Mouse (Mus musculus): ENCODE results near the gene Rab25.
"Not testable (repeated sequence)": the region's sequence is repeated elsewhere in the genome, so short reads cannot be mapped to it uniquely, and the experiment has no call there.

Gene Rab25

DNA sequence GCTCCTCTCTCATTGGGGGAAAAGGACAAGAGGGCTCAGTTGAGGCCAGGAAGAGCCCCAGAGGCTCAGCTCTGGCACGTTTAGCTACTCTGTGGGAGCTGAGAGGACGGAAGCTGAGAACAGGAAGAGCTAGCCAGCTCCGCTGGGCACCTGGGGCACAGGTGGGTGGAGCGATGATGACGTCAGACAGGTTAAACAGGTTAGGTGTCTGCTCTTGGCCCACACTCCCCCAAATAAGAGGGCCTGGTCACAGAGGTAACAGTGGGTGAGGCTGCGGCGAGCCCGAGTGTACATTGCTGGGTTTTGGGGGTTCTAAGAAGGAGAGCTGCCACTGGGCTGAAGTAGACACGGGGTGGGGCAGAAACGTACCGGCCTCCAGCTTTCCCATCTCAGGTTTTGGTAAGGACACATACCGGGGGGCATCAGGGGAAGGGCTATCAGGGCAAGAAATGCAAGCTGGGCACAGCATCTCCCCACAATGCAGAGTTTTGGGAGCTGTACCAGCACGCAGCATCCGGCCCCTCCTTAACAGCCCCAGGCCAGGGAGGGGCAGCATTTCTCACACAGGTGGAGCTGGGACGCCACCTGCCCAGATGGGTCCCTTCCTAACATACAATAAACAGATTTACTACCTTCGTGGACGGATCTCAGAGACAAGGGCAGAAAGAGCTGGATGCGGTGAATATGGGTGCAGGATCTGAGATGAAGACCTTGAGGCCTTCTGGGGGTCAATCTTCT is at the start of gene Rab25:
Rab25 (minus strand) TSS at position 121 of the 738 bp plus-strand sequence.
- DNase-seq (ENCODE audit: low spot score in 2 of 2), result no peak

DNA sequence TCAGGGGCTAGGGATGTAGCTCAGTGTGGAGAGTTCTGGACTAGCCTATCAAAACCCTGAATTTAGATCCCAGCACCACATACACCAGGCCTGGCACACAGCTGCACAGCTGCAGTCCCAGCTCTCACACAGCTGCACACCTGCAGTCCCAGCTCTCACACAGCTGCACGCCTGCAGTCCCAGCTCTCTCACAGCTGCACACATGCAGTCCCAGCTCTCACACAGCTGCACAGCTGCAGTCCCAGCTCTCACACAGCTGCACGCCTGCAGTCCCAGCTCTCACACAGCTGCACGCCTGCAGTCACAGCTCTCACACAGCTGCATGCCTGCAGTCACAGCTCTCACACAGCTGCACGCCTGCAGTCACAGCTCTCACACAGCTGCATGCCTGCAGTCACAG is 48.4 kb upstream of the Rab25 start:
- not testable (repeated sequence) for DNase-seq (ENCODE audit: low spot score in 2 of 2)

DNA sequence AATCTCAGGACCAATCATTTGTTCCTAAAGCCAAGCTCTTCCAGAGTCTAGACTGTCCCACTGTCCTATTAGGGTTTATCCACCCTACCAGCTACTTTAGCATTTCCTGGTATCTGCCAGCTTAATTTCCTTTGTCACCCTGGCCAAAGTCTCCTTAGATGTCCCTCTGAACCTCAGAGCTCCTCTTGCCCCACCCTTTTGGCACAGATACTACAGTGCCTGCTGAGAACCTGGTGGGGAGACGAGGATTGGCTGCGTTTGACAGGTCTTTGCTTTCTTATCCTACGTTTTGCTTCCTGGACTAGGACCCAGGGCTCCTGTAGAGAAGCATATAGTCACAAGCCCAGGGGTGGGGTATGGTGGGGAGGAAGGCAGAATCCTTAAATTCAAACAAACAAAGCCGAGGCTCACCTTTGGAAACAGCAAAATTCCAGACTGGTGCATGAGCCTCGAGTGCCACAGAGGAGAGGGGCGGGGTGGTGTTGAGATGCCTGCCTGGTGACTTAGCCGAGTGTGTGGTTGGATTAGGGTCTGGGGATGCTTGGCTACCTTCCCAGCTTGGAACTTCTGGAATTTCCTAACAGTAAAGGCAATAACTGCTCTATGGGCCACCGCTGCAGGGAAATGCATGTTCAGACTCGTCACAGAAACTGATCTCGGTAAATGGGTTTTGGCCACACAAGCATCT is 45.9 kb upstream of the Rab25 start:
- no peak for DNase-seq (ENCODE audit: low spot score in 2 of 2)

DNA sequence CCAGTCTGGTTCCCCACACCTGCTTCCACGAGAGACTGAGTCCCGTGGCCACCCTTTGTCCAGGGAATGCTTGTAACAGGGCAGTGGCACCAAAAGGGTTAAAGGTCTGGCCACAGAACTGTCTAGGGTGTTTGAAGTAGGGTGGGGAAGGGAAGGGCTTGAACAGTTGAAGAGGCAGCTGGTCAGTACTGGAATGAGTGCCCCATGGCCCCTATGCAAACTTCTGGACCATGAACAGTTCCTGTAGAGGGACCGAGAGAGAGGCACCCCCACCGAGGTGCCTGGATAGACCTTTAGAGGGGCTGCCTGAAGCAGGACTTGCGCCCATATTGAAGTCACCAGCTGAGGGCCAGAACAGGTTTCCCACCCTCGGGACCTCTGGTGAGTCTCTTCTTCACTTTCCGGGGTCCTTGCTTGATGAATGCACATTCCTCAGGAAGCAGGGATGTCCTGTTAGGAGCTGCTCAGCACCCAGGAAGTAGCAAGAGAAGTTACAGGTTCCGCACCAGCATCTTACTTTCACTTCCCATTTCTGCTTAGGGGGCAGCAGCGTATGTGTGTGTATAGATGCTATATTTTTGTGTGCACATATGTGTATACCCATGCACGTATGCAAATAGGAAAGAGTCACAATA is 45.0 kb upstream of the Rab25 start:
- no peak for DNase-seq (ENCODE audit: low spot score in 2 of 2)

DNA sequence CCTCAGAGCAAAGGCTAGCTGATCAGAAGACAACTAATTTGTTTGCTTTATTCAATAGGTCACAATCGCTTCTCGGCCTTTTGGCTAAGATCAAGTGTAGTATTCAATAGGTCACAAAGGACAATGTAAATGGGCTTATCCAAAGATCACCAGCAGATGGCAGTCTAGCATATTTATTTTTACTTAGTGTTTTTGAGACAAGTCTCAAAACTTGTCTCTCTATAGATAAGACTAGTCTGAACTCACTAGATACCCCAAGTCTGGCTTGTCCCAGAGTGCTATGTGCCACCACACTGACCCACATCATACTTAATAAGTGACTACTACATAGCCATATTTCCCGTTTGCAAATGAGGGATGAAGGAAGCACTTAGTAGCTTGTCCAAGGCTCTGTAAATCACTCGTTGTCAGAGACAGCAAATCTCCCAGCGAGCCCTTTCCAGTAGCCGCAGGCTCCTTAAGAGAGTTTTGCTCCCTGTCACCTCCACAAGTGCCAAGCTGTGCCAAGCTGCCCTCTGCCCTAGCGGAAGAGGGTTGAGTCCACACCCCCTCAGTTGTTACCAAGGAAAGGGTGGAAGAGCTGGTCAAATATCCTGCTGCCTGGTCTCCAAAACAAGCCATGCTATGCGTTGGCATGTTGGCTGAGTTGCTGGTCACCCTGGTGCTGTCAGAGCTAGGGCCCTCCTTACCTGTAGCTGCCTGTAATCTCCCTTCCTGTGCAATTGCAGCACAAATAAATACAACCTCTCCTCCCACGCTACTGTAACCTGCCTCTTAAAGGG is 44.0 kb upstream of the Rab25 start:
- DNase-seq (ENCODE audit: low spot score in 2 of 2), result peak in 1 of 2 experiments; percentile 12

DNA sequence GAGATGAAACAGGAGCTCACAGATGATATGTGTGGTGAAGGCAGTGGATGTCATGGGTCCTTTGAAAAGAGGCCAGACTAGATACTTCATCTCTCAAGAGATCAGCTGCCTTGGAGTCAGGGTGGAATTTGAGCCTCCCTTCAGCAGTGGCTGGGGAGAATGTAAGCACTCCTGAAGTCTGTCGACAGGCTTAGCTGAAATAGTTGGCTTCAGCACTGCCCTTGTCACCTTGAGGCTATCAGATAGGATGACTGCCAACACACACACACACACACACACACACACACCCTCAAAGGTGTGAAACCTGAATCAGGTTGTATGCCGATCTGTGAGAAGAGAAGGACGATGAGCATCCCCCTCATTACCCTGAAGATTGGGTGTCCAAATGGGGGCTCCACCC is 42.9 kb upstream of the Rab25 start:
- DNase-seq (ENCODE audit: low spot score in 2 of 2), result no peak

DNA sequence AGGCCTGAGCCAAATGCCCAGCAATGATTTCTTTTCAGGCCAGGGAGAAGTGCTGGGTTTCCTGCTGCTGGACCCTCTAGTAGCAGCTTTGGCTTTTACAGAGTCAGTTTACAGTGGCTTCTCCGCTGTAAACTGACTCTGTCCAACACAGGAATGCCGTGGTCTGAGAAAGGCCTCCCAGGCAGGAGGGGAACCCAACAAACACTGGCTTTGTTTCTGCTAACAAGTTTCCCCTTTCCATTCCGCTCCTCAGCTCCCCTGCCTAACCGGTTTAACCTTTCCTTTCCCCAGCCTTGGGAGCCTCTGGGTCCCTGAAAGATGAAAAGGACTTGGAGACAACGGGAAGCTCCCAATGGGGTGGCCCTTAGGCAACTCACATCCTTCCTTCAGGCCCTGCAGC is 42.1 kb upstream of the Rab25 start:
- DNase-seq (ENCODE audit: low spot score in 2 of 2), result no peak

DNA sequence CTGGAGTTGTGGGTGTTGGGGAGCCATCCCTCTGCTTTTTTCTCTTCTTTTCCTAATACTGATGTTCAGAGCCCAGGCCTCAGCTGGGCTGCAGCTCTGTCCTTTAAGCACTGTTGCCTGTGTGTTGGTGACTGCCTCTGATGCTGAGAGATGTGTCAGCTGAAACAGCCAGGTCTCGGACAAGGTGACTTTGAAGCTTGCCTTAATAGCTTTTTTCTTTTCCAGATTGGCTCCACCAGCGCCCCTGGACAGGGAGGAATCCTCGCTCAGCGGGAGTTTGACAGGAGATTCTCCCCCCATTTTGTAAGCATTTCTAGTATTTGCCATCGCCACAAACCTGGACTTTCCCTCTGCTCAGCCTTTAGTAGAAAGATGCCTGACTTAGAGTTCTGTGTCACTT is 38.5 kb upstream of the Rab25 start:
- DNase-seq (ENCODE audit: low spot score in 2 of 2), result no peak

DNA sequence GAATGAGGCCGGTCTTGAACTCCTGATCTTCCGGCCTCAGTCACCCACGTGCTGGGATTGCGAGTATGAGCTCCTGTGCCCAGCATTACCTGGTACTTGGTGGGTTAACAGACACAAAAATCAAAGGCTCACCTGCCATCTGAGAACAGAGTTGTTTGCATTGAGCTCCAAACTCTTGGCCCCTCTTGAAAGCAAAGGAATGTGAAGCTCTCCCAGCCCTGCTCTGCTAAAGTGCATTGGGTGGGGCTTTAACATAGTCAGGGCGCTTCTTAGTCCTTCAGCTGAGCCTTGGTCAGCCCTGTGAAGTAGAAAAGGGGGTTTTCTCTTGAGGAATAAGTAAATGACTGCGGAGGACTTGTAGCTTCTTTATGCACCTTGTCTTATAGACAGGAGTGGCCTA is 37.7 kb upstream of the Rab25 start:
- no peak for DNase-seq (ENCODE audit: low spot score in 2 of 2)

DNA sequence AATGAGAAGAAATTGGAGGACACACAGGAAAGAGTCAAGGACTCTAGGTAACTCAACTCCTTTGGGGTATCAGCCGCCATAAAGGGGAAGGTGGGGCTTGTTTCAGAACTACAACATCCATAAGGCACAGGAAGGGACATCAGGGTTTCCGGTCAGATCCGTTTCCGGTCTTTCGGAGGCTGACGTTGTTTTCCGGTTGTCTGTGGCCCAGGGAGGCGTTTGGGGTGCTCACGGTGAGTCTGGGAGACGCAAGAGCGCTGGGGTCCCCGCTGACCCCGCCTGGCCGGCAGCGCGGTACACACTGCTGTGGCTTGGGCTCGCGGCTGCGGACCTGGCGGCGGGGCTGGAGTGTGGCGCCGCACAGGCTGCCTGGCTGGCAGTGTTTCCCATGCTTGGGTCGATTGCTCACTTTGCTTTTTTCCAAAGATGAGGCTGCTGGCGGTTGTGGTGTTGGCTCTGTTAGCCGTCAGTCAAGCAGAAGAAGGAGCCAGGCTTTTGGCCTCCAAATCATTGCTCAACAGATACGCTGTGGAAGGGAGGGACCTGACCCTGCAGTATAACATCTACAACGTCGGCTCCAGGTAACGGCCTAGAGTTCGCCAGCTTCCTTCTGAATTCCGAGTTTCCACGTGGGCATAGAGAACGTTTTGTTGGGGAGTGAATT is 31.5 kb upstream of the Rab25 start:
- peak; percentile 51 to 64 for DNase-seq (ENCODE audit: low spot score in 2 of 2)

DNA sequence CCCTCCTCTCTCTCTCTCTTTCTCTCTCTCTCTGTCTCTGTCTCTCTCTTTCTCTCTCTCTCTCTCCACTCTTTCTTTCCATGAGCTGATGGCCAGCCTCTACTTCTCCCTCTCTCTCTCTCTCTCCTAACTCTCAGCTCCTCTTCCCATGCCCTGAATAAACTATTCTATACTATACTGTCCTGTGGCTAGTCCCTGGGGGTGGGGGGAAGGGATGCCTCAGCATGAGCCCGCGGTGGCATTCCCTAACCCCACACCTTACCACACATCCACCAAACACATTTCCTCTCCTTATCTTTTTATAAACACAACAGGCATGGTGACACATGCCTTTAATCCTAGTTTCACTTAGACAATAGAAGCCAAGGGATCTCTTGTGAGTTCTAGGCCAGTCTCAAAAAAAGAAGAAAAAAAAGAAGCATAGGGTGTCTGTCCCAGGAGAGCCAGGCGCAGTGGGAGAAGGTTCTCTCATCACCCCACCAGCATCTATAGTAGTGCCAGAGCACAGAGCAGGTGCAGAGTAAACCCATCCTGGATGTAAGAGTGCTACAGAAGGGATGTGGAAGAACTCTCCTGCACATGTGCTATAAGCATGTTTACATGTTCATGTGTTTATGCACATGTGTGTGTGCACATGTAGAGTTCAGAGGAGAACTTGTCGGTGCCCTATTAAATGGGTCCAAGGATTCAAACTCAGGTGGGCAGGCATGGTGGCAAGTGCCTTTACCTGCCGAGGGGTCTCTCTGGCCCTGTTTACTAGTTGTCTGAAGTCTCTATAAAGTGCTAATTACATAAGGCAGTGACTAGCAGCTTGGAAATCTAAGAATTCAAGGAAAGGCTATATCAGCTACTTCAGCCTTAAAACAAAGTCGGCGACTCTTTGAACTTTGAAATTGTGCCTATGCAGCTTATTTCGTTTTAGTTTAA is 30.7 kb upstream of the Rab25 start:
- no peak for DNase-seq (ENCODE audit: low spot score in 2 of 2)

DNA sequence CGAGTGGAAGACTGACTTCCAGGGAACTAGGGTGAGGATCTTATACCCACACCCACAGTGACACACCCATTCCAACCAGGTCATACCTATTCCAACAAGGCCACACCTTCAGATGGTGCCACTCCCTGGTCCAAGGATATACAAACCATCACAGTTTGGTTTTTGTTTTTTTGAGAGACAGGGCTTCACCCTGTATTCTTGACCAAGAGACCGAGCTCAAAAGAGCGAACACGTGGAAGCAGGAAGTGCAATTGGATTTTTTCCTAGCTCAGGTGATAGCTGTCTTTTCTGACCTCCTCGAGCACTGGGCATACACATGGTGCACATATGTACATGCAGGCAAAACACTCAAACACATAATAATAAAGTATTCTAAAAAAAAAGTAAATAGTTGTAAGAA is 29.7 kb upstream of the Rab25 start:
- not testable (repeated sequence) for DNase-seq (ENCODE audit: low spot score in 2 of 2)

DNA sequence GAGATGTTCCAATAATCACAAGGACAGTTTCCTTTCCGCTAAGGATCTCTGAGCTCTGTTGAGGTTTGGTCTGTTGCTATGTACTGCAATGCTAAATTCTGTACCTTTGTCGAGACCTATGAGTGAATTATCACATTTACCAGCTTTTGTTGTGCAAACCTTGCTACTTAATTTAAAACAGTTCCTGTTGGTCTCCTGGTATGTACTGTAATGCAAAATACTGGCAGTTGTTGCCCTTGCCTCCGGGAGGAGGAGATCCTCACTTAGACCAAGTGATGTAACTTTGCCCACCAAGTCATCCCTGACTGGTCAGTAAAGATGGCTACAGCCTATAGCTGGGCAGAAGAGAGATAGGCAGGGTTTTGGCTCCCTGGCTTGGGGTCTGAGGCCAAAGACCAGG is 27.4 kb upstream of the Rab25 start, which contains the start of gene Ssr2:
Ssr2 (plus strand) TSS at position 337 of the 400 bp plus-strand sequence.
- DNase-seq (ENCODE audit: low spot score in 2 of 2), result no peak

DNA sequence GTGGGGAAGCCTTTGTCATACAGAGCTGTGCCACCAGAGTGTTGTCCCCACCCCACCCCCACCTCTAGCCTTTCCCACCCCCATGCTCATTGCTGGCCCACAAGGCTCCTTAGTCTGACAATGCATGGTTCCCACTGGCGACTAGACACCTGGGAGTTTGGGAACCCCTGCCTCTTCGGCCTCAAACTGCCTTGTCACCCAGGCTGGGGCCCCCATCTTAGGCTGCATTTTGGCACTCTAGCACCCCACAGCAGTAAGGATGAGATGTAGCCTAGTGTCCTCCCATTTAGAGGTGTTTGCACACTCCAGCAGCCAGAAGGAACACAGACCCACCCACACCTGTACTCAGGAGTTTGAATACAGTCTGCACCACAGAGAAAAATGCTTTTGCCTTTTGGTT is 25.7 kb upstream of the Rab25 start:
- no peak for DNase-seq (ENCODE audit: low spot score in 2 of 2)

DNA sequence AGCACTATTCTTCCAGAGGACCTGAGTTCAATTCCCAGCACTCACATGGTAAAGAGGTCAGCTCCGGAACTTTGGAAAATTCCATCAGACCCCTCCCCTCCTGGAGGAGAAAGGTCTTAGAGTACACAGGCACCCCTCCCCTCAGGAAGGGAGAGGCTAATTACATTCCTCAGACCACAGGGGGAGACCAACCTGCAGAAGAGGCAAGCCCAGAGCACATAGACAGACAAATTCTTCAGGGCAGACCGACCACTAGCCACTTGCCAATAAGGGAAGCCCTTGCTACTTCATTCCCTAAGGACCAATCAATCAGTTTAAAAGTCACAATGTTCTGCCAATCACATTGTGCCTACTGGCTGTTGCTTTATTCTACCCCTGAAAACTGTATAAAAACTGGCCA is 24.7 kb upstream of the Rab25 start:
- no peak for DNase-seq (ENCODE audit: low spot score in 2 of 2)

DNA sequence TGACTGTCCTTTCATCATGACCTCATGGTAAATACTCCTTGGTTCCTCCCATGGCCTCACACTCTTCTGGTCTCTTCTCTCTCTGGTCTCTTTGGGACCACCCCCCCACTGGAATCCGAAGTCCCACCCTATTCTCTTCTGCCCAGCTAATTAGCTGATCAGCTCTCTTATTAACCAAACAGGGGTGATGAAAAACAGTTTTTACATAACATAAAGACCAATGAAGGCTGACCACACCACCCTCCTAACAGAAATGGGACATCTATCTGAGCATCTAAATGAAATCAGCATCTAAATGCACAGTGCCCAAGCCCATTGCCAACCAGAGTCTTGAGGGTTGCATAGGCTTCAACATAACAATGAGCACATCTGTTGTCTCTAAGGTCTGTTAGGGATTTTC is 23.8 kb upstream of the Rab25 start:
- no peak for DNase-seq (ENCODE audit: low spot score in 2 of 2)

DNA sequence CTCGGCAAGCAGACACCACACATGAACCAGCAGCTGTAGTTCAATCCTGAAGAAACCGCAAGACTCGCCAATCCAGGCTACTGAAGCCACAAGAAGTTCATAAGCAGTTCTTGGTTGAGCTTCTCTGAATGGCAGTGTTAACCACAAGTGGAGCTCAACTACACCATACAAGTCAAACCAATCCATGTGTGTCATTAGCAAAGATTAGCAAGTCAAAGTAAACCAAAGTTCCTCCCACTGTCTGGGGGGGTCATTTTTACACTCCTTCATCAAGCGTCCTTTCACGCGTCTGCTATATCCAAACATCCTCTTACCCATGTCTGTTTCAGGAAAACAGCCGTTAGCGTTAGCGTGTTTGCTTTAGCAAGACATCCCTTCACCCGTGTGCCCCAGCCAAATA is 22.2 kb upstream of the Rab25 start:
- no peak for DNase-seq (ENCODE audit: low spot score in 2 of 2)

DNA sequence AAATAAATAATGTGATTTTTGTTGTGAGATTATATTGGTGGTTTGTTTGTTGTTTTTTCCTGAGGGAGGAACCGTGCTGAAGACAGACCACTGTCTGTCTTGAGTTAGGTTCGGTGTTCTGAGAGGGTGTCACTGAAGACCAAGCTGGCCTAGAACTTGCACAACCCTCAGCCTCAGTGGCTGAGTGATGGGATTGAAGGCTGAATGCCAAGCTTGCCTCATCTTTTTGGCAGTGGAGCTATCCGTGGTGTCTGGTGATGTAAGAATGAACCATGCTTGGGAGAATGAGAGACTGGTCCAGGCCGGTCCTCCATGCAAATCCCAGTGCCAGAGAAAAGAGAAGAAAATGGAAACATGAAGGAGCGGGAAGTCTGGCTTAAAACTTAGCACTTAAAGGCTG is 21.6 kb upstream of the Rab25 start:
- DNase-seq (ENCODE audit: low spot score in 2 of 2), result no peak

DNA sequence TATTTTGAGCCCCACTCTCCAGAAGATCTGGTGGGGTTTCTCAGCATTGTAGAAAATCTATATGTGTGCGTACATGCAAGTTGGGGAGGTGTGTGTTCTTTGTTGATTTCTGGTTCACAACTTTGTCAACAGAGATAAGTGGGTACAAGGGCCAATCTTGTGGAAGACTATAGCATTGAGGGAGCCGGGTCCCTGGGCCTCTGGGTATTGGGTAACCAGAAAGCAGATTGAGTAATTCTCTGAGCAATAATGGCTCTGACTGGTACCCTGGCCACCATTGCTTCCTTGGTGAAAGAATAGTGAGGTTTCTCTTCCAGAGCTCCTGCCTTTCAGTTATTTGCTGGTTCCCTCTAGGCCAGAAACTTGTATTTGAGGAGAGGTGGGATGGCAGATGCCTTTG is 21.0 kb upstream of the Rab25 start:
- no peak for DNase-seq (ENCODE audit: low spot score in 2 of 2)

DNA sequence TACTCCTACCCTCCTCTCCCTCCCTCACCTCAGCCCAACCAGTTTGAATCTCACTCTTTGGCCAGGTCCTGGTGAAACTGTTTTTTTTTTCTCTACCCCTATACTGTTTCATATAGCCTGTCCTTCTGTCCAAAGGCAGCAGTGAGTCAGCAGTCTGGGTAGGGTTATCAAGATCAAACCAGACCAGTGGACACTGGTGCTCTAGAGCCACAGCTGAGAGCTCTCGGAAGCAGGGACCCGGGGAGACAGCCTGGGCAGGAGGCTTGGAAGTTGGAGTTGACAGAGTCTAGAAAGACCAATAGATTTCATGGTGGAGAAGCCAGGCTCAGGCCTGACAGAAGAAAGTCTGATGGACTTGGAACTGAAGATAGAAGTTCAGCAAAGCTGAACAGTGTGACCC is 20.5 kb upstream of the Rab25 start:
- no peak for DNase-seq (ENCODE audit: low spot score in 2 of 2)

DNA sequence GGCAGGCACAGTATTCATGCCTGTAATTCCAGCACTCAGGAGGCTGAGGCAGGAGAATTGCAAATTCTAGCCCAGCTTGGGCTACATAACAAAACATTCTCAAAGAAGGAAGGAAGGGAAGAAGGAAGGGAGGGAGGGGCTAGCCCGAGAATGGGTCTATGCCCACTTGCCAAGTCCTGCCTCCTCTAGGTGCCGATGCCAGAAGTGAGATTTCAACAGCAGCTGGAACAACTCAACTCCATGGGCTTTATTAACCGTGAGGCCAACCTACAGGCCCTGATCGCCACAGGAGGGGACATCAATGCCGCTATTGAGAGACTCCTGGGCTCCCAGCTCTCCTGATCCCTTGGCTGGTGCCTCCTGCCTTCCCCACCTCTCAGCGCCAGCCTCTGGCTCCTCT is 19.8 kb upstream of the Rab25 start:
- DNase-seq (ENCODE audit: low spot score in 2 of 2), result no peak

All from frontal cortex, postnatal 25 days (tissue).